Mouse (Mus musculus): ENCODE measurements at regions not wholly inside any gene's neighbourhood (a gene's known extent, or its start where the extent isn't known, plus 50 kb on each side); places are given as distances from the start of the nearest gene placed in this dataset.

GRCm38 (mm10) chr7:84779276-84779825, 74.0 kb upstream of the Olfr291 start (continued):
- TF ChIP-seq MAX (IDR thresholded peaks at IDR 0.05; ENCODE audit: low read length) (no peak), SMC3 (IDR thresholded peaks at IDR 0.05; ENCODE audit: low read depth, low read length) (peak; percentile 82), GABPA (IDR thresholded peaks at IDR 0.05; ENCODE audit: low read depth, low read length) (no peak), ZKSCAN1 (IDR thresholded peaks at IDR 0.05; ENCODE audit: low read depth, low read length) (no peak), KAT2A (conservative IDR thresholded peaks at IDR 0.05; ENCODE audit: low read depth, low read length) (no peak), POLR2AphosphoS5 (IDR thresholded peaks at IDR 0.05; ENCODE audit: borderline replicate concordance, low read depth, low read length) (no peak), CTCF (IDR thresholded peaks at IDR 0.05 in 2 of 3, conservative IDR thresholded peaks at IDR 0.05 in 1 of 3; ENCODE audit: control insufficient read depth in 1 of 3, insufficient read depth in 1 of 3, low read depth in 2 of 3, low read length in 3 of 3, poor library complexity in 1 of 3, severe bottlenecking in 1 of 3) (peak; percentile 82 to 89 (median 88)), ZNF384 (IDR thresholded peaks at IDR 0.05; ENCODE audit: low read depth, low read length) (0 out of 2 replicates have a peak, but pooled peaks have one; percentile 22), JUND (IDR thresholded peaks at IDR 0.05; ENCODE audit: low read depth, low read length) (no peak), MAFK (IDR thresholded peaks at IDR 0.05; ENCODE audit: borderline replicate concordance, low read depth, low read length) (no peak), NRF1 (IDR thresholded peaks at IDR 0.05; ENCODE audit: insufficient read depth, low read depth, low read length, poor library complexity, severe bottlenecking) (peak; percentile 62), NELFE (IDR thresholded peaks at IDR 0.05; ENCODE audit: low read depth, low read length) (no peak), MAZ (IDR thresholded peaks at IDR 0.05; ENCODE audit: low read depth, low read length) (no peak), CHD2 (IDR thresholded peaks at IDR 0.05; ENCODE audit: low read length) (no peak), RCOR1 (IDR thresholded peaks at IDR 0.05; ENCODE audit: low read depth, low read length) (no peak), ELF1 (IDR thresholded peaks at IDR 0.05; ENCODE audit: low read depth, low read length) (no peak), USF2 (IDR thresholded peaks at IDR 0.05; ENCODE audit: borderline replicate concordance in 1 of 2, insufficient read depth in 1 of 2, low read depth in 1 of 2, low read length in 2 of 2) (no peak)

DNA sequence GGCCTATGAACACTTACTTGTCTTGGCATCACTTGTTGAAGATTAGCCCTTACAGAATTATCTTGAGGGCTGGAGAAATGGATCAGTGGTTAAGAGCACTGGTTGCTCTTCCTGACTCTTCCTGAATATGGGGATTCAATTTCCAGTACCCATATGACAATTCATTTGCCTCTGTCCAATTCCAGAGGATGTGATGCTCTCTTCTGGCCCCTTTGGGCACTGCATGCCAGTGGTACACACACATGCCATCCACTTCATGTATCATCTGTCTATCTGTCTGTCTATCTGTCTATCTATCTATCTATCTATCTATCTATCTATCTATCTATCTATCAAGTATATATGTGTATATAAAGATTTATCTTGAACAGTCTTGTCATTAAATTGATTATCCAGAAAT, 75.7 kb upstream of the Olfr291 start:
- no peaks in the 10 kb centered on the region for H3K4me1 ChIP-seq (ENCODE audit: control insufficient read depth in 1 of 2, insufficient read depth in 2 of 2, low read length in 2 of 2)
- no peaks in the 10 kb centered on the region for H3K36me3 ChIP-seq (ENCODE audit: control insufficient read depth in 1 of 2, insufficient read depth in 2 of 2, low read length in 2 of 2)
- H3K79me2 ChIP-seq (ENCODE audit: control insufficient read depth, insufficient read depth, low read length, poor library complexity) = no peaks in the 10 kb centered on the region
- H3K27ac ChIP-seq (ENCODE audit: control insufficient read depth, low read depth, low read length) = no peak overlapping the region
- TF ChIP-seq SMC3 (IDR thresholded peaks at IDR 0.05; ENCODE audit: low read depth, low read length) (peak; percentile 45), CTCF (IDR thresholded peaks at IDR 0.05 in 2 of 3, conservative IDR thresholded peaks at IDR 0.05 in 1 of 3; ENCODE audit: control insufficient read depth in 1 of 3, insufficient read depth in 1 of 3, low read depth in 2 of 3, low read length in 3 of 3, poor library complexity in 1 of 3, severe bottlenecking in 1 of 3) (peak in 1 of 3 experiments; percentile 39; a peak in 2 of 6 replicates), RAD21 (IDR thresholded peaks at IDR 0.05; ENCODE audit: low read depth, low read length) (peak; percentile 34), NELFE (IDR thresholded peaks at IDR 0.05; ENCODE audit: low read depth, low read length) (no peak), MAZ (IDR thresholded peaks at IDR 0.05; ENCODE audit: low read depth, low read length) (no peak)
- H3K9ac ChIP-seq (ENCODE audit: control insufficient read depth, low read depth, low read length, poor library complexity, severe bottlenecking) = no peak overlapping the region
- H3K9me3 ChIP-seq (replicated peaks; ENCODE audit: insufficient read depth, low read length) = no peaks in the 10 kb centered on the region
- H3K4me3 ChIP-seq (ENCODE audit: control insufficient read depth in 1 of 2, insufficient read depth in 1 of 2, low read depth in 2 of 2, low read length in 2 of 2) = no peak overlapping the region
- peak; percentile 9 for DNase-seq (ENCODE audit: low read depth, low spot score)
- H3K27me3 ChIP-seq (ENCODE audit: control insufficient read depth in 1 of 2, insufficient read depth in 2 of 2, low read length in 2 of 2) = no peaks in the 10 kb centered on the region
